Mouse (Mus musculus): ENCODE measurements around the gene Smok2a. TPM values are rescaled to one million over a fixed set of nuclear protein-coding genes. Genes with fewer than 3 reads are reported as not detected.
"Not testable (repeated sequence)": the region's sequence is repeated elsewhere in the genome, so short reads cannot be mapped to it uniquely, and the experiment has no call there.

Gene Smok2a
- polyA plus RNA-seq, 1 experiment from 2014 or later = not detected

DNA sequence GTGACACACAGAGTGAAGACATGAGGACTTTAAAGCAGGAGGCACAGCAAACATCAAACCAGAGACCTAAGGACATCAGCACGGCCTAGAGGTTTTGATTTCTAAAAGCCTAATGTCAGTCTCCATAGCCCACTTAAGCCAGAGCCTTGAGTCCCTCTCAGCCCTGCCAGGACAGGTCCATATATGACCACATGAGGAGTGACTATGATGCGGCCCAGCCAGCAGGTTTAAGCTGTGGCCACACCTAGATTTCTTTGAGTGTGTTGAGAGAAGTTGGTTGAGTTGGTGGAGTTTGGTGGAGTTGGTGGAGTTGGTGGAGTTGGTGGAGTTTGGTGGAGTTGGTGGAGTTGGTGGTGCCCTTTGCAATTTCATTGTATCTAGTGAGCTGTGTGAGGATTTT is 9.0 kb downstream of the Smok2a start, which contains the start of gene Smok2b:
Gene Smok2b (plus strand): TSS at position 301 of the 400 bp plus-strand sequence.
- H3K9ac ChIP-seq (ENCODE audit: low read length); H3K27me3 ChIP-seq (ENCODE audit: control insufficient read depth, insufficient read depth, low read length); H3K4me2 ChIP-seq (ENCODE audit: low read depth, severe bottlenecking); DNase-seq (ENCODE audit: low spot score); H3K27ac ChIP-seq (replicated peaks; ENCODE audit: low read depth, low read length); H3K4me1 ChIP-seq (ENCODE audit: control insufficient read depth, insufficient read depth, low read length); H3K4me3 ChIP-seq (ENCODE audit: low read depth, low read length); ATAC-seq (ENCODE audit: insufficient number of reproducible peaks, low FRiP score, low TSS enrichment, low read depth); H3K36me3 ChIP-seq (ENCODE audit: control insufficient read depth, insufficient read depth, low read length): not testable (repeated sequence)
- H3K9me3 ChIP-seq (ENCODE audit: control insufficient read depth, low read length) = peaks cover 61% of the 10 kb centered on the region
- WGBS = 82% methylated on average over 2 of the region's 2 CpGs

DNA sequence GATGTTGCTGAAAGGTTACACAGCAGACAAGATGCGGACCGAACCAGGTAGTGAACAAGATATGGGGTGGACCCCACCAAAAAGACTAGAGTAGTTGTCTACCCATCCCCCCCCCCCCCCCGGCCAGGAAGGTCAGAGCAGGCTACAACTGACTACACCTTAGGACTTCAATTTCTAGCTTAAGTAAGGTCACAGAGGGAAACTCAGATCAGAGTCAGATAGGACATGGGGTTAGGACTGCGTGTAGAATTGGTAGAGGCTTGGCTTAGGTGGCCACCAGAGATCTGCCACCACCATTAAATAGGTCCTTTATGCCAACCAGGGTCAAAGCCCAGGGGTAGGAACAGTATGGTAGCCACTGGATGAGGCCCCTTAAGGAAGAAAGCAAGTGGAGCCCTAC is 18.5 kb downstream of the Smok2a start:
- not testable (repeated sequence) for H3K4me3 ChIP-seq (ENCODE audit: low read depth, low read length); H3K4me1 ChIP-seq (ENCODE audit: control insufficient read depth, insufficient read depth, low read length); H3K27ac ChIP-seq (replicated peaks; ENCODE audit: low read depth, low read length); H3K9ac ChIP-seq (ENCODE audit: low read length); ATAC-seq (ENCODE audit: insufficient number of reproducible peaks, low FRiP score, low TSS enrichment, low read depth); DNase-seq (ENCODE audit: low spot score); H3K4me2 ChIP-seq (ENCODE audit: low read depth, severe bottlenecking); H3K27me3 ChIP-seq (ENCODE audit: control insufficient read depth, insufficient read depth, low read length); H3K36me3 ChIP-seq (ENCODE audit: control insufficient read depth, insufficient read depth, low read length)
- WGBS = 90% methylated on average over 4 of the region's 4 CpGs
- H3K9me3 ChIP-seq (ENCODE audit: control insufficient read depth, low read length) = peaks cover 26% of the 10 kb centered on the region

DNA sequence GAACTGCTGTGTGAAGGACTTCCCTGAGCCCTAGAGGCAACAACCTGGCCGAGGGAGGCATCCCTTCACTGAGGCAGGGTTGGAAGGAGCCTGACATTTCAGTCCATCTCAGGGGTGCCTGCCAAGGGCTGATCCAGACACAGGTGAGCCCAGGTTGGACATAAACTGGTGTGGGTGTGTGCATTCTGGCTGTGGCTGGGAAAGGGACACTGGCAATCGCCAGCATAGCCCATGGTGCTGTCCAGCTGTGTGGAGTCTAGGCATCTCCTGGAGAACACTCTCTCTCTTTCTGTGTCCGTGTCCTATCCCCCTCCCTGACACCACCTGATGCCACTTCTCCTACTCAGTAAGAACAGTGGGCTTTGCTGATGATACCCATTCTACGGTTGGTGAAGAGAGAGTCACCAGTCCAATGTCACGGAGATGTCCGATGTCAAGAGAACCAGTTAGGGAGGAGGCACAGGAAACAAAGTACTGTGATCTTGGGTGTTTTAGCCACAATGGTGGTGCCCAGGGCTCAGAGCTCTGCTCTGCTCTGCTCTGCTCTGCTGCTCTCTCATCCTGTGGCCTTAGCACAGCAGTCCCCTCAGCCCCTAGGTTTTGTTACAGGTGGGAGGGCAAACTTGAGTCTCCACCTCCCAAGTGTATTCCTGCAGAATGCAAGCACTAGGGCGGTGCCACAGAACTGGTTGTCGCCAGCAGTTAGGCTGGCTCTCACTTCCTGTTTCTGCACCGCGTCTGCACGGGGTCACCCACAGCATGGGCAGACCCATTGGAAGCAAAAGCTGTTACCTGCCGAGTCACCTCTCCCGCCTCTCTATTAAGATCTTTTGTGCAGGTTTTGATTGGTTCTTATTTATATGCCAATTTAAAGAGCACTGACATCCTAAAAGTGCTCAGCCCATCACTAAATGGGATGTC is 20.1 kb downstream of the Smok2a start:
- DNase-seq (ENCODE audit: low spot score); H3K27me3 ChIP-seq (ENCODE audit: control insufficient read depth, insufficient read depth, low read length); H3K36me3 ChIP-seq (ENCODE audit: control insufficient read depth, insufficient read depth, low read length); H3K4me3 ChIP-seq (ENCODE audit: low read depth, low read length); H3K9ac ChIP-seq (ENCODE audit: low read length); H3K4me2 ChIP-seq (ENCODE audit: low read depth, severe bottlenecking); H3K4me1 ChIP-seq (ENCODE audit: control insufficient read depth, insufficient read depth, low read length); H3K27ac ChIP-seq (replicated peaks; ENCODE audit: low read depth, low read length): not testable (repeated sequence)
- peaks cover 13% of the 10 kb centered on the region for H3K9me3 ChIP-seq (ENCODE audit: control insufficient read depth, low read length)
- WGBS = 83% methylated on average over 7 of the region's 13 CpGs
- ATAC-seq (ENCODE audit: insufficient number of reproducible peaks, low FRiP score, low TSS enrichment, low read depth) = 0 out of 2 replicates have a peak, but pooled peaks have one; percentile 45

GRCm38 (mm10) chr17:13254786-13255185 is 33.8 kb downstream of the Smok2a start:
- ATAC-seq (ENCODE audit: insufficient number of reproducible peaks, low FRiP score, low TSS enrichment, low read depth) = peak; percentile 51; the same call in 1 of the 2 replicates
- H3K4me2 ChIP-seq (ENCODE audit: low read depth, severe bottlenecking); H3K4me1 ChIP-seq (ENCODE audit: control insufficient read depth, insufficient read depth, low read length); H3K36me3 ChIP-seq (ENCODE audit: control insufficient read depth, insufficient read depth, low read length); H3K9me3 ChIP-seq (ENCODE audit: control insufficient read depth, low read length); H3K9ac ChIP-seq (ENCODE audit: low read length); H3K27ac ChIP-seq (replicated peaks; ENCODE audit: low read depth, low read length); H3K27me3 ChIP-seq (ENCODE audit: control insufficient read depth, insufficient read depth, low read length); H3K4me3 ChIP-seq (ENCODE audit: low read depth, low read length); DNase-seq (ENCODE audit: low spot score): not testable (repeated sequence)
- WGBS = 63% methylated on average over 1 of the region's 5 CpGs

Other genes with a start within 250 kb of the Smok2a start
- gene Wtap, start 227.0 kb upstream of the Smok2a start, polyA plus RNA-seq (2014; fragmentation: Nextera tagmentation; extraction: Ambion mirVana) = 155 and 160 TPM in 2 replicates
- 101 and 106 TPM in 2 replicates for gene Sod2, start 214.3 kb upstream of the Smok2a start, polyA plus RNA-seq (2014; fragmentation: Nextera tagmentation; extraction: Ambion mirVana)
- not detected in 2 replicates for gene Gpr31b, start 168.9 kb upstream of the Smok2a start, polyA plus RNA-seq (2014; fragmentation: Nextera tagmentation; extraction: Ambion mirVana)
- gene Tcp10b, start 160.1 kb upstream of the Smok2a start, polyA plus RNA-seq (2014; fragmentation: Nextera tagmentation; extraction: Ambion mirVana) = not detected in 2 replicates
- not detected in 2 replicates for gene Unc93a, start 89.4 kb upstream of the Smok2a start, polyA plus RNA-seq (2014; fragmentation: Nextera tagmentation; extraction: Ambion mirVana)
- not detected in 2 replicates for gene Smok2b, start 9.1 kb downstream of the Smok2a start, polyA plus RNA-seq (2014; fragmentation: Nextera tagmentation; extraction: Ambion mirVana)
- not detected in 2 replicates for gene Tcp10c, start 133.4 kb downstream of the Smok2a start, polyA plus RNA-seq (2014; fragmentation: Nextera tagmentation; extraction: Ambion mirVana)

All from limb, embryonic 11.5 days (tissue).